In the genomic region with DNA sequence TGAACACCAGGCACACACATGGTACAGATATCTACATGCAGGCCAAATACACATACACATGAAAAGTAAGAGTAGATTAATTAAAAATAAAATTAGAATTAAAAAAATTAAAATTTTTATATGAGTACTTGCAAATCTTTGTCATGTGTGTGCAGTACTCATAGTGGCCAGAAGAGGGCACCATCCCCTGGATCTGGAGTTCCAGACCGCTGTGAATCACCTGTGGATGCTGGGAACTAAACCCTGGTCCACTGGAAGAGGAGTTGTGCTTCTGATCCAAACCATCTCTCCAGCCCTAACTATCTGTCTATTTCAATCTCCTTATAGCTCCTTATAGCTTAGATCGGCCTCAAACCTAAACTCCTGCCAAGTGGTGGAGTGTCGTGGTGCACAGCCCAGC, we compare ENCODE assay signal across 1 mouse cellular context.
TF ChIP-seq lines count a peak whose summit lies in the region.

No protein-coding gene starts in this region.

TF ChIP-seq in MEL, 35 proteins besides CTCF, POLR2A, EP300 and RAD21 (continued from another document):
- TF ChIP-seq HCFC1 (IDR thresholded peaks at IDR 0.05; ENCODE audit: low read depth, low read length) = no peak
TF ChIP-seq in MEL: peak in this region for 0.
